Mouse (Mus musculus) liver, embryonic 16.5 days (tissue): ENCODE data around the gene Gm20806. TPM values are rescaled to one million over a fixed set of nuclear protein-coding genes. Genes with fewer than 3 reads are reported as not detected.
"Not testable (repeated sequence)": the region's sequence is repeated elsewhere in the genome, so short reads cannot be mapped to it uniquely, and the experiment has no call there.

ENCODE experiments used
- ATAC-seq: fragments of 200-750 bp; cut with Nextera tagmentation; 2 replicates; pipeline ENCODE4 v1.8.0; 2017; ENCODE audit warnings: low read depth, mild to moderate bottlenecking, moderate number of reproducible peaks, moderate library complexity
- H3K27ac ChIP-seq: fragments of 300-500 bp; sonication (generic); 2 replicates; pipeline ENCODE4 v1.5.1; 2014; ENCODE audit warnings: mild to moderate bottlenecking, low read length
- H3K27me3 ChIP-seq: fragments of 300-500 bp; sonication (generic); 2 replicates; pipeline ENCODE4 v1.6.1; 2014; ENCODE audit warnings: low read depth, low read length, mixed read lengths; ENCODE audit not compliant: control insufficient read depth, insufficient read depth
- H3K36me3 ChIP-seq: fragments of 300-500 bp; sonication (generic); 2 replicates; pipeline ENCODE4 v1.6.1; 2014; ENCODE audit warnings: mild to moderate bottlenecking; ENCODE audit not compliant: control insufficient read depth, insufficient read depth
- H3K4me1 ChIP-seq: fragments of 300-500 bp; sonication (generic); 2 replicates; pipeline ENCODE4 v1.6.1; 2014; ENCODE audit warnings: low read depth, low read length, mixed read lengths; ENCODE audit not compliant: control insufficient read depth
- H3K4me2 ChIP-seq: fragments of 300-500 bp; sonication (generic); 2 replicates; pipeline ENCODE4 v1.6.1; 2014; ENCODE audit warnings: low read depth, low read length, mixed read lengths
- H3K4me3 ChIP-seq: fragments of 300-500 bp; sonication (generic); 2 replicates; pipeline ENCODE4 v1.5.1; 2014; ENCODE audit warnings: low read depth, mild to moderate bottlenecking, low read length
- H3K9ac ChIP-seq: fragments of 300-500 bp; sonication (generic); 2 replicates; pipeline ENCODE4 v1.6.1; 2014; ENCODE audit warnings: low read depth, low read length
- H3K9me3 ChIP-seq: fragments of 300-500 bp; sonication (generic); replicated peaks from 2 replicates; pipeline ENCODE4 v1.6.1; 2016; ENCODE audit warnings: low read length; ENCODE audit not compliant: control insufficient read depth
- WGBS: fragments of 180-500 bp; shearing (Covaris S2); extraction: QIAGEN DNeasy Blood & Tissue Kit; methylation state at CpG from one replicate; pipeline ENCODE4 v1.1.7; 2014; ENCODE audit not compliant: insufficient replicate concordance; 5-methylcytosine and 5-hydroxymethylcytosine counted together
- polyA plus RNA-seq: library from polyadenylated mRNA; unstranded; fragments of >200 nt; fragmentation: Nextera tagmentation; extraction: Ambion mirVana; gene quantifications from 2 replicates; pipeline ENCODE4 v1.2.1, GENCODE M21; 2015

Gm20806 gene
- polyA plus RNA-seq, result not detected in 2 replicates

- WGBS, result no CpG with 5 or more reads among the region's 4 CpGs
- H3K27me3 ChIP-seq, H3K4me2 ChIP-seq, H3K4me3 ChIP-seq, H3K9me3 ChIP-seq, ATAC-seq, H3K27ac ChIP-seq, H3K4me1 ChIP-seq, H3K9ac ChIP-seq, H3K36me3 ChIP-seq: not testable (repeated sequence)
Observed at GRCm38 (mm10) chrY:78837956-78838355, at the start of gene Gm20806. Gene Gm20806, minus strand, starts transcription at chrY:78838056.
